Mouse (Mus musculus): ENCODE data around the gene Vps36. TPM values are rescaled to one million over a fixed set of nuclear protein-coding genes. Genes with fewer than 3 reads are reported as not detected.

Vps36 gene
- polyA plus RNA-seq, 2 experiments from 2014 or later, result 29.4 to 34.6 TPM

DNA sequence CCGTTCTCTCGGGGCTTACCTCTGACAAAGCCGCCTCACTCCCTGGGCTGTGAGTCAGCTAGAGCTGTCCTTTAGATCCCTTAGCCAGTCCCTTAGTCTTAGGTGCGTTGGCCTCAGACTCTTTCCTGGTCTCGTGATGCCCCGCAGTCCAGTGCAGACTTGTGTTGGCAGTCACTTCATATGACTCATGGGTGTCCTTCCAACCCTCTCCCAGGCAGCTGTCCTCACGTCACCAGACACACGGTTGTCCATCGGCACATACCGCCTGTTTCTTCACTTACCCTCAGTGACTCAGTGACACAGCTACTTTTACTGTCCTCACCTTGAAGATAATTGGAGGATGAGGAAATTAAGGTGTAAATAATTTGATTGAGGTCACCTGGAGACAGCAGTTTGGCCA, 22.2 kb downstream of the Vps36 start:
- ATAC-seq, result no peak

DNA sequence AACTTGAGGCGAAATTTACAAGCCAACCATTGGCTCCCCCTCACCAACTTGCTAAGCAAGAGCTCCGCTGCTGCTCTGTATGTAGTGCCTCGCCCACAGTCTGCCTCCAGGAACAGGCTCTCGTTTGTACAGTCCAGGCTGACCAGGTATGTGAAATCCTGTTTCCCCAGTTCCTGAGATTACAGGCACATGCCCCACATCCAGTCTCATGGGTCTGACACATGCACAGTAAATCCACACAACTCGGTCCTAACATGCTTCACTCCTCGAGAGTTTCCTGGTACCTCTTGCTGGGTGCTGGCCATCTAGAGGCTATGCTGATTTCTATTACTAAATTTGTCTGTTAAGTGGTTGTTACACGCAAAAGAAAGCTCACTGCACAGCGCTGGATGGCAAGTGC, 33.8 kb downstream of the Vps36 start:
- ATAC-seq, result no peak

DNA sequence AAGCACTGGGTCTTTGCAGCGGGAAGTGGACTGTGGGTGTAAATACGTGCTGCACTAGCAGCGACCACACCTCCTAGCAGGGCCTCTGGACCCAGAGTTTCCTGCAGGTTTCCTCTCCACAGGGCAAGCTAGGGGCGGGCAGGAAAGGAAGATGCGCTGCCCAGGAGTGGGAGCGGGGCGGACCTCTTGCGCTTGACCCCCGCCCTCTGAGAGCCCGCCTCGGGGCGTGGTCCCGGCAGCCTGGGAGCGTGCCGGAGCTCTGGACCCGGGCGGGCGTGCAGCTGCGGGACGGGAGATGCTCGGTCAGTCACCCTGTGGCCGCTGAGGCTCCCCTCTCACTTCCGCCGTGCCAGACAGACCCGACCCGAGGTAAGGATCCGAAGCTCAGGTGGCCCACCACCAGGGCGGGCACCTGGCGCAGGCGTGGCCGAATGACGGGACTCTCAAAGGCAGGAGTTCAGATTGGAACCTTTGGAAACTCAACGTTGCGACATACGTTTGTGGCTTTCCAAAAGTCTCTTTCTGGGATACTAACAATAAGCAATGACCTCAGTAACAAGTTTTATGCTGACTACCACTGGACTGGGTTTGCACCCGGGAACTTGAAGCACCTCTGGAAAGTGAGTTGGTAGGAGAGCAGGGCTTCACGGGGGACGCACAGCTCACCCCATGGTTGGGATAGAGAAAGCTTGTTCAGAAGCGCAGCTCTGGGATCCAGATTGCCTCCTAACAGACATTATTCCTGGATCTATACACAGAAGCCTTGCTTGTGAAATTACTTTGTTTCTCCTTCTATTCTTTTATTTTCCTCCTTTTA, 34.7 kb downstream of the Vps36 start, which contains the start of gene Thsd1:
TSS of gene Thsd1 (plus strand) at position 253 of the 817 bp plus-strand sequence.
- ATAC-seq, result peak; percentile 56

DNA sequence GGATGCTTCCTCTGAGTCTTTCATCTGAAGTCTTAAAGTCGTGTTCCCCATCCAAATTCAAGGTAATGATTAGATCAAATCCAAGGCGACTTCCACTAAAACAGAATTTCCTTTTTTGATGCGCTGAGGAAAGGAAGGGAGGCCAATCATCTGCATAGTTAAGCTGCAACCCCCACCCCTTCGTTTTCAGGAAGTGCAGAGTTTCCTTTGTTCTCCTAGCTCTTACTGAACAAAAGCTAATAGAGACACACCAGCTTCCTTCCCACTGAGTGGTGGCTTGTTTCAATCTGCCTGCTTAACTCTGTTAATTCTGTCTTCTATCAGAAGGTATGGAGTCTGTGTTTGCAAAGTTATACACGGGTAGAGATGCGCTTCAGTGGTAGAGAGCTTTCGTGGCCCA, 36.0 kb downstream of the Vps36 start:
- ATAC-seq, result no peak

DNA sequence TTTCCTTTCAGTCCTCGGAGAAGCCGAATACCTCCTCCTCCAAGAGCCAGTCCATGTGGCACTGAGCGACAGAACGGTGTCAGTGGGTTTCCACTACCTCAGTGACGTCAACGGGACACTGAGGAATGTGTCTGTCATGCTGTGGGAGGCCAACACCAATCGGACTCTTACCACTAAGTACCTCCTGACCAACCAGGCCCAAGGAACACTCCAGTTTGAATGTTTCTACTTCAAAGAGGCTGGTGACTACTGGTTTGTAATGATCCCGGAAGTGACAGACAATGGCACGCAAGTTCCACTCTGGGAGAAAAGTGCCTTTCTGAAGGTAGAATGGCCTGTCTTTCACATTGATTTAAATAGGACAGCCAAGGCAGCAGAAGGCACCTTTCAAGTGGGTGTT, 50.4 kb downstream of the Vps36 start:
- ATAC-seq, result no peak

DNA sequence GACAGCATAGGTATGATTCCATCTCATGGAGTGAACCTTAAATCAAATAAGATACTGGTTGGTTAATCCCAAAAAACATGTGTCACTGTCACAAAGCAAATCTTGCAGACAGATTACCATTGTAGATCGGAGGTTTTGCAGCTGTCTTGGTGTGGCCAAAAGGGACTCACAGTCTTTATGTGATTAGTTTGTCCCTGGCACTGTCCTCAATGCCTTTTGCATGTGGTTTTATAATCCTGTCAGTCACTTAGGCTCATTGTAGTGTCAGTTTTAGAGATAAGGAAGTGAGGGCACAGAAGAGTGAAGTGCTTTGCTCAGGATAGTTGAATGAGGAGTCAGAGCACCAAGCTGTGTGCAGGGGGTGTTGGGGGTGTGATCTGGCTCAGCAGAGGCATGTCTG, 53.1 kb downstream of the Vps36 start:
- no peak for ATAC-seq

DNA sequence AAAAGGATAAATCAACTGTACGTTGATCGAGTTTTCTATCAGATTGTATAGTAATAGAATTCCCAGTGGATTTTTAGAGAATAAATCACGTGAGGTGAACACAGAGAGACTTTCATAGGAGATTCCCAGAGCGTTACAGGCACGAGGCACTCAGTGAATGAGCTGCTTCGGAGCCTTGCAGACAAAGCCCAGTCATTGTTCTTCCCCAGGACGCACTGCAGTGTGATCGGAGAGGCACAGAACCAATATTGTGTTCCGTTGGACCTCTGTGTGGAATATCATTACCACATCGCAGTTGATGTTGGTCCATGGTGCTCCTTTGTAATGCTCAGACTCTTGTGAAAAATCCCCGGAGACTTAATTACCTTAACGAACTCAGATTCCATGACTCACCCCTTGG, 55.3 kb downstream of the Vps36 start:
- ATAC-seq, result no peak

DNA sequence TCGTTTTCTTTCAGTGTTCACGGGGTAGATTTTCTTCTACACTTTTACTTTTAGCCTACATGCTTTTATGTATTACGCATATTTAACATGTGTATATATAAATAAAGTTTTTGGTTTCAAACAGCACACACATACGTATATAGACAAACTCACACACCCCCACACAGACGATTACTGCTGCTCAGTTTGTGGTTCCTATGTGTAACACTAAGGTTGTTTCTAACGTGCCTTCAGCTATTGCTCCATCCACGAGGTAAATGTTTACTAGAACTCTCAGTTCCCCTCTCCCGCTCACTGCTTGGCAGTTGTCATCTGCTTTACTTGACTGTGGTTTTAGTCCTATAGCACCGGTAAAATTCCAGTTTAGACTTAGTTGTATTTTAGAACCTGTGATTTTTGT, 56.5 kb downstream of the Vps36 start:
- ATAC-seq, result no peak

DNA sequence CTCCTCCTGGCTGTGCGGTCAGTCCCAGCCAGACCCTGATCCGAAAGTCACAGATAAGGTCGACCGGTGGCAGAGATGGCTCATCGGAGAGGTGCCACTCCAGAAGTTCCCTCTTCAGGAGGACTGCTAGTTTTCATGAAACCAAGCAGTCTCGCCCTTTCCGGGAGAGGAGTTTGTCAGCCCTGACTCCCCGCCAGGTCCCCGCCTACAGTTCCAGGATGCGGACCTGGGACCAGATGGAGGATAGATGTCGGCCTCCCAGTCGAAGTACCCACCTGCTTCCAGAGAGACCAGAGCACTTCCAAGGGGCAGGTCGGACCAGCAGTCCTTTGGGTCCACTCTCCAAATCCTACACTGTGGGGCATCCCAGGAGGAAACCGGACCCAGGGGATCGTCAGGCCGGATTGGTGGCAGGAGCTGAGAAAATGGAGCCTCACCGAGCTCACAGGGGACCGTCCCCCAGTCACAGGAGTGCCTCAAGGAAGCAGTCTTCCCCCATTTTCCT, 66.4 kb downstream of the Vps36 start:
- ATAC-seq, result no peak

DNA sequence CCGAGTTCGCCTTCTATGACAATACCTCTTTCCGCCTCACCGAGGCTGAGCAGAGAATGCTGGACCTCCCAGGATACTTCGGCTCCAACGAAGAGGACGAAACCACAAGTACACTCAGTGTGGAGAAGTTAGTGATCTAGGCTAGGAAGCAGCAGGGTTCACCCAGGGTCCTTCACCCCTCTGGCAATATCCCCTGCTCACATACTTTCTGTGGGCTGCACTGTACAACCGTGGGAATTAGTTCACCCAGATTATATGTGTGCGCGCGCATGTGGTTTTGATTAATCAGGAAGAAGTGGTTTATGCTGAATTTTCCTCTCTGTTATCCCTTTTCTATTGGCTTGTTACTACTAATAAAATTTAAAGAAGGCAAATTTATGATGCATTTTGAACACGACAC, 66.9 kb downstream of the Vps36 start:
- ATAC-seq, result no peak

DNA sequence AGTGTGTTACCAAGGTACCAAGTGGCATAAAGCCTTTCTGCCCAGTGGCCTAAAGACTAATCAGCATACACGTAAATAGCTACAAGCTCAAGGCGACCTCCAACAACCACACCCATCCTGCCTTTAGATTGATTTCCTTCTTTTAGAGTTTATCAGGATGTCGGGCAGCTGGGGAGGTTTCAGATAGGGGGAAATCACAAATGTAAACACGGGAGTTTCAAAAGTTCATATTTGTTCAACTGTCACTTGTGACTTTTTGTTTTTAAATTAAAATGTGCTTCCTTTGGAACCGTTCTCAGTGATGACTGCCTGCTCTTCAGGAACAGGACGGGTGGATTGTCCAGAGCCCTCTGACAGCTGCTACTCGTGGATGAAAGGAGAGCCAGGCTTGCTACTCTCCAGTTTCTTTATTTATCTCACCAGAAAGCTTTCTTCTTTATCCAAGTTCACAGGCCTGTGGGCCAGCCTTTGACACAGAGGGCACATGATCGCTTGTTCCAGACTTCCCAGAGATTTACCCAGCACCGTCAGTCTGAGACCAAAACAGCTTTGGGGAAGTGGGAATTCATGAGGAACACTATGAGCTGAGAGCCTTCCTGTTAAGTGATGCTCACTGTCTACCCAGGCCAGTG, 67.6 kb downstream of the Vps36 start:
- no peak for ATAC-seq

DNA sequence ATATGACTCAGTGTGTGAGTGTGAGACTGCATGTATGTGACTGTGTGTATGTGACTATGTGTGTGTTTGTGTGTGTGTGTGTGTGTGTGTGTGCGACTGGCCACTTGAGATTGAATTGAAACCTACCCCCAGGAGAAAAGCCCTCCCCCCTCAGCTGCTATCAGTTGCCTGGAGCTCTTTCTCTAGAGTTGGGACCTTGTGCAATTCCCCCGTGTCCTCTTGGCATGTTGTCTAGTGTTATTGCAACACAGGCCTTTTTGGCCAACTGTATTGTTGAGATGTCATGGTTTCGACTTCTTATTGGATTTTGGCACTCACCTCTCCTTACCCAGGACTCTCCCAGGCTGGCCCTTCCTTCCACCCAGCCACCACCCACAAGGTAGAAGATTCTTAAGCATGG, 69.7 kb downstream of the Vps36 start:
- no peak for ATAC-seq

DNA sequence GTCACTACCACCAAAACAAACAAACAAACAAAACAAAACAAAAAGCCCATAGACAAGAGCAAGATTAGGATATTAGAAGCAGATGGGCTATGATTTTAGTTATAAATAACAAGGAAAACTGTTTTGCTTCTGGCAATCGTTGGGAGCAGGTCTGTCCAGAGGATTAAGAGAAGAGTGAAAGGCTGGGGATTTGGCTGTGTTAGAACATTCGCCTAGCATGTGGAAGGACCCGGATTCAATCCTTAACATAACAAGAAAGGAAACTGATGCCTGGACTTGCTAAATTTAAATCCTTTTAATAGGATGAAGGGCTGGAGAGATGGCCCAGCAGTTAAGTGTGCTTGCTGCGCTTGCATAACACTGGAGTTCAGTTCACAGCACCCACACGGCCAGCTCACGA, 71.7 kb downstream of the Vps36 start:
- ATAC-seq, result no peak

DNA sequence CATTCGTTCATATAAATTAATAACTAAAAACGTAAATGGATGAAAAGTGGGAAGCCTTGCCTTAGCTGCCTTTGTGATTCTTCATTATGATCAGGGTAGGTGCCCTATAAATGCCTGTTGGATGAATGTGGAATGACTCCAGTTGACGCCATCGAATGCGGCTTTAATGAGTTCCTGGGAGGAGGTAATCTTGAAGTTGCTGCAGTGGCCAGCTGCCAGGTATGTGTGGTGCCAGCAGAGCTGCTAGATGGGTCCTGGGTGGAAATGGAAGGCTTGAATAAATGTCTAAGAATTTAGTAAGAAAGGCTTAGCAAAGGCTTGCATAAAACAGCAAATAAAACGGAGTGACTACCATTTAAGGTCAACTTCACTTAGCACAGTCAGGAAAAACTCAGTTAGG, 72.2 kb downstream of the Vps36 start:
- no peak for ATAC-seq

DNA sequence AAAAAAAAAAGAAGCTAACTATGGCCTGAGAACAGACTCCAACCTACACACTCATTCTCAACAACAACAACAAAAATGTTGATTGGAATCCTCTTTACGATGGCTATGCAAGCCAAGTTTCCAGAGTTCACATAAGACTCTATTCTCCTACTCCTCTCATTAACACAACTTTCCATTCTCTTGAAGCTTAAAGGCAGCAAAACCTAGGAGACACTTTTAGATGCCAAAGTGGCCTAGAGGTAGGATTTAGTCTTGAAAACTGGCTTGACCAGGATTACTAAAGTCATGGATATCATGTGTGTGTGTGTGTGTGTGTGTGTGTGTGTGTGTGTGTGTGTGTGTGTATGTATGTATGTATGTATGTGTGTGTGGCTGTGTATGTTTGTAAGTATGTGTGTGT, 72.6 kb downstream of the Vps36 start:
- no peak for ATAC-seq

DNA sequence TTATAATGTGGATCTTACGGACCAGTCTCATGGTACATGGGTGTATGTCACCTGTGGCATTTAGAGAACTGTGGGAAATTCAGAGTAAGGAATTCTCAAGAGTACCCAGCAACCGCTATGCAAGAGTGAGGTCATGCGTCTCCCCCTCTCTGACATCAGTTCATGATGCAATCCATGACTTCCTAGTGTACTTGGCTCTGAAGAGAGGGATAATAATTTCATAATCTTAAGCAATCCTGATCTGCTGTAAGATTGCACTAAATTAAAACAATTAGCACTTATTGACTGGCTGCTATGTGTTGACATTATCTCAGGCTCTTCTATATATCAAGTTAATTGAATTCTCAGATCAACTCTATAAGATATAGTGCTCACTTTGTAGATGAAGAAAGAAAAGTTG, 74.2 kb downstream of the Vps36 start:
- no peak for ATAC-seq

Other genes starting within 250 kb of the Vps36 start
- gene Defb13, start 246.0 kb upstream of the Vps36 start, polyA plus RNA-seq (2017; shearing (Covaris generic)), result not detected
- not detected for gene Fam90a1a, start 234.1 kb upstream of the Vps36 start, polyA plus RNA-seq (2017; shearing (Covaris generic))
- not detected for gene Ccdc70, start 223.0 kb upstream of the Vps36 start, polyA plus RNA-seq (2017; shearing (Covaris generic))
- under 1 TPM; 0.09 to 0.36 TPM for gene Atp7b, start 132.5 kb upstream of the Vps36 start, polyA plus RNA-seq (2017; shearing (Covaris generic))
- gene Alg11, start 132.1 kb upstream of the Vps36 start, polyA plus RNA-seq (2017; shearing (Covaris generic)), result 10 to 100 TPM; 26.9 to 27.5 TPM
- not detected for gene Nek5, start 67.8 kb upstream of the Vps36 start, polyA plus RNA-seq (2017; shearing (Covaris generic))
- gene Nek3, start 26.4 kb upstream of the Vps36 start, polyA plus RNA-seq (2017; shearing (Covaris generic)), result 1 to 10 TPM; 4.9 to 7.2 TPM
- gene Ckap2, start 7.0 kb upstream of the Vps36 start, polyA plus RNA-seq (2017; shearing (Covaris generic)), result 1 to 10 TPM; 2.5 to 5.8 TPM
- under 1 TPM; 0.46 to 0.53 TPM for gene Thsd1, start 34.5 kb downstream of the Vps36 start, polyA plus RNA-seq (2017; shearing (Covaris generic))
- not detected for gene Tpte, start 90.6 kb downstream of the Vps36 start, polyA plus RNA-seq (2017; shearing (Covaris generic))
- 1 to 10 TPM; 2.0 to 2.3 TPM for gene Slc25a15, start 205.8 kb downstream of the Vps36 start, polyA plus RNA-seq (2017; shearing (Covaris generic))
- 10 to 100 TPM; 25.9 to 28.4 TPM for gene Mrps31, start 218.6 kb downstream of the Vps36 start, polyA plus RNA-seq (2017; shearing (Covaris generic))